Mouse (Mus musculus): ENCODE data around the gene Vil1. TPM values are rescaled to one million over a fixed set of nuclear protein-coding genes. Genes with fewer than 3 reads are reported as not detected.

The Vil1 gene
- 0.11 and 0.22 TPM in 2 replicates for polyA plus RNA-seq (2012)

DNA sequence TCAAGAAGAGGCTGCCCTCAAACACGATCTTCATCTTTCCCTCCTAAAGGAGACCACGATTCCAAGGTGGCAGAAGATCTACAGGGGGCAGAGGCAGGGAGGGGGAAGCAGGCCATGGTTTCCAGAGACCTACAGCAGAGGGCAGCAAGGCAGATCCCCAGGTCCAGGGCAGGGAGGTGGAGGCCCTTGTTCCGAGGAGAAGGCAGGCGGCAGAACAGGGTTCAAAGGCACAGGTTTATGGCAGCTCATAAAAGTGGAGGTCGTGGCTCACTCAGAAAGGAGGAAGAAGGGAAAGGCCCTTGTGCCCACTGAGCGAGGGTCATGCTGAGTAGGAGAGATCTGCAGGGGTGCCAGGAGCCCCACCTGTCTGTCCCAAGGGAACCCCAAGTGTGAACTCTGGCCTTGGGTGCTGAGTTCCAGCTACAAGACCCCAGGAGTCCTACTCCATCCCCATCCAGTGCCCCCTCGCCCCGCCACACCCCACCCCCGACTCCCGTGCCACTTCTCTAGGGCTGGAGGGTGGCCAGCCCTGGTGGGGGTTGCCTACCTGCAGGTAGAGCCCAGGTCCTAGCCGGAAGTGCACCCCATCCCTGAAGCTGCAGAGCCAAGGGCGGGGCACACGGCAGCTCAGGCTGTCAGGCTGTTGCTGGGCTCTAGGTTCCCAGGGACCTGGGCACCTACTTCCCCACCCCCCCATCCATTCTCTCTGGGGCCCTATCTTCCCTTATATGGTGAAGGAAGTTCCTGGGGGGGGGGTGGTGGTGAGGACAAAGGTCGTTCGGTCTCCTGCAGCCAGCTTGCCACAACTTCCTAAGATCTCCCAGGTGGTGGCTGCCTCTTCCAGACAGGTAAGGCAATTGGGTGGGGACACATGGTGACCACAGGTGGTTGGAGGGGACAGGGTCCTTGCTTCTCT is at the start of gene Vil1:
Vil1 (plus strand) TSS at position 788 of the 916 bp plus-strand sequence.
- TF ChIP-seq GATA1 (IDR thresholded peaks at IDR 0.05; ENCODE audit: low read length), result no peak

DNA sequence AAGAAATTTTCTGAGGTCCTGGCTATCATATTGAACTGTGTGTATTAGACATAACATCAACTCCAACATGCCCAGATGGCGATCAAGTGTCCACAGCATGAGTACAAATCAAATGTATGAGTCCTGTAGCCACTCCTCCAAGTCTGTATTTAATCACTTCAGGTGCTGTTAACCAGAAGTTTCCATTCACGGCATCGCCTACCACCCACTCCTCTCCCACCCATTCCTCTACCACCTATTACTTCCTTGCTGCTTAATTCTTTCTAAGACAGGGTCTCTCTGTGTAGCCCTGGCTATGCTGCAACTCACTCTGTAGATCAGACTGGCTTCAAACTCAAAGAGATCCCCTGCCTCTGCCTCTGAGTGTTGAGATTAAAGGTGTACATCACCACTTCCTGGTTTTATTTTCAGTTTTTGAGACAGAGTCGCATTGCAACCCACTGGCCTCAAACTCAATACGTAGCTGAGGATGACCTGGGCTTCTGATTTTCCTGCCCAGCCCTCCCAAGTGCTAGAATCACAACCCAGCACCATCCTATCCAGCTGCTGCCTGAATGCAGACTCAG is 49.1 kb upstream of the Vil1 start:
- TF ChIP-seq GATA1 (IDR thresholded peaks at IDR 0.05; ENCODE audit: low read length), result no peak

GRCm38 (mm10) chr1:74361812-74362211 is 47.4 kb upstream of the Vil1 start, which contains the start of gene Catip:
Catip (plus strand) TSS chr1:74362108.
- no peak for TF ChIP-seq GATA1 (IDR thresholded peaks at IDR 0.05; ENCODE audit: low read length)

DNA sequence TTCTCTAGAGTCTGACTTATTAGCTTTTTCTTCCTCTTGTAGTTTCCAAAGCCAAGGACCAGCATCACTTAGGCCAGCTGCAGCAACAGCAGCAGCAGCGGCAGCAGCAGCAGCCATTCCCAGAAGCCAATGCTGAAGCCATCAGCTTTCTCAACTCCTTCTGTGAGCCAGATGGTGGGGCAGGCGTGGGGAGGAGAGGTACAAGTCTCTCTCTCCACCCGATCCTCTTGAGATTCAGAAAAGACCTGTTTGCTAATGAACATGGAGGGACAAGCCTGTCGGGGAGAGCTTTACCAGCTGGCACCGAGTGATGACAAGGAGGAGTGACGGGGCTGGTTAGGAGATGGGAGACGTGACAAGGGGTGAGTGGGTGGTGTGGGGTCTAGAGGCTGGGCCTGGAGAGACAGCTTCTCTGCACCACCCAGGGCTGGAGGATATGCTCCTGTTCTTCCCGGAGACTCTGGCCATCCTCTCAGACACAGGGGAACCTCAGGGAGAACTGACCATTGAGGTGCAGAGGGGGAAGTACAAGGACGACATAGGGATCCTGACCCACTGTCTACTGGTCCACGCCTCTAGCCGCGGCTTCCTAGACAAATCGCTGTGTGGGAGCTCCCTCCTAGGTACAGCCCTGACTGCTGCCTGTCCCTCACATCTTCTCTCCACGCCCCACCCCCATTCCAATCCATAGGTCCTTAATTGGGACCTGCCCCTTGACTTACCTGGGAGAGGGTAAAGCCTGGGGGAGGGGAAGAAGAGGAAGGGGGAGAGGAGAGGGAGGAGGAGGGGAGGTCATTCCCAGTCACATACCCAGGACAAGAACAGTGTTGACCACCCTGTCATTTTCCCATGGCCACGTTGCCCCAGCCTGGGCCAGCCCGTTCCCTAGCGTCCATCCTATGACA is 46.6 kb upstream of the Vil1 start:
- no peak for TF ChIP-seq GATA1 (IDR thresholded peaks at IDR 0.05; ENCODE audit: low read length)

GRCm38 (mm10) chr1:74363437-74363836 is 45.7 kb upstream of the Vil1 start:
- TF ChIP-seq GATA1 (IDR thresholded peaks at IDR 0.05; ENCODE audit: low read length), result no peak

- TF ChIP-seq GATA1 (IDR thresholded peaks at IDR 0.05; ENCODE audit: low read length), result no peak
These were observed 44.9 kb upstream of the Vil1 start for GRCm38 (mm10) chr1:74364270-74364669.

DNA sequence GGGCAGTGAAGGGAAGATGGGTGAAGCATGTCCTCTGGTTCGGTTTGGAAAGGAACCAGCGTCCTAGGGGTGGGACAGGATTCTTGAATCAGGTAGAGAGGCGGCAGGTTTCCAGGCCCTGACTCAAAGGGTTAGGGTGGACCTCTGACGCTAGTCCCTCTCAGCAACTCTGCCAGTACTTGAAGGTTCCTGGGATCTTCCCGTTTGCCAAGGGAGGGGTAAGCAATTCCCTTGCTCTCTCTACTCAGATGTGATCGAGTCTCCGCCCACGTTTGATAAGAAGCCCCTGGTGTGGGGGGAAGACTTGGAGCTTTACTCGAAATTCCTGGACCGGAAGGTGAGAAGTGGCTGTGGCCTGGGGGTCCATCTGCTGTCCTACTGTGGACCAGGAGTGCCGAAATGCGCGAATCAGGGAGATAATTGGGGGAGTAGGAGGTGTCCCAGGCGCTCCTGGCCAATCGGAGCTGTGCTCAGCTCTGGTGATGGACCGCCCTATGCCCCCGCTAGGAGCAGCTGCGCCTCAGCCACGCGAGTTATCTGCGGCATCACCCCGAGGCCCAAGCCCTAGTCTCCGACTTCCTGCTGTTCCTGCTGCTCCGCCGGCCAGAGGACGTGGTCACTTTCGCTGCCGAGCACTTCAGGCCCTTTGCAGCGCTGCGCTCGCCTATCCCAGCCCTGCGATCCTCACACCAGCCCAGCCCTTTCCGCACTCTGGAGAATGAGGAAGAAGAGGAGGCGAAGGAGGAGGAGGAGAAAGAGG is 41.1 kb upstream of the Vil1 start:
- no peak for TF ChIP-seq GATA1 (IDR thresholded peaks at IDR 0.05; ENCODE audit: low read length)

GRCm38 (mm10) chr1:74370040-74370439 is 39.1 kb upstream of the Vil1 start:
- no peak for TF ChIP-seq GATA1 (IDR thresholded peaks at IDR 0.05; ENCODE audit: low read length)

- TF ChIP-seq GATA1 (IDR thresholded peaks at IDR 0.05; ENCODE audit: low read length), result no peak
These were observed 35.8 kb upstream of the Vil1 start for GRCm38 (mm10) chr1:74373372-74373771.

DNA sequence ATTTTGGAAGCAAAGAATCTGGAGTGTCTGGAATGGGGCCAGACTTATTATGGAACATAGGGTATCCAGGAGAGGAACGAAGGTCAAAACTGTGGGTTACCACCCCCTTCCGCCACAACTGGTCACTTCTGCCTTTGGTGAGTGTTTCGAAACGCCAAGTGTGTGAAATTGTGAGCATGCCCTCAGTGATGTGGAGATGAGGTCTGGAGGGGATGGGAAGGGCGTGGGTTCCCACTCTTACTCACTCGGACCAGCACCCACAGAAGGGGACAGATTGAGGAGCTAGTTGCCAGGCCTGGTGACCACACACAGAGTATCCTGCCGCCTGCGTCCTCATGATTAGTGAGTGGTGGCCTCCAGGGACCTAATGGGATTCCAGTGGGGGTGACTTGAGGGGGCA is 34.2 kb upstream of the Vil1 start, which contains the start of gene Slc11a1:
Slc11a1 (plus strand) TSS at position 216 of the 400 bp plus-strand sequence.
- TF ChIP-seq GATA1 (IDR thresholded peaks at IDR 0.05; ENCODE audit: low read length), result no peak

- TF ChIP-seq GATA1 (IDR thresholded peaks at IDR 0.05; ENCODE audit: low read length), result no peak
These were observed 33.6 kb upstream of the Vil1 start for GRCm38 (mm10) chr1:74375561-74375960.

DNA sequence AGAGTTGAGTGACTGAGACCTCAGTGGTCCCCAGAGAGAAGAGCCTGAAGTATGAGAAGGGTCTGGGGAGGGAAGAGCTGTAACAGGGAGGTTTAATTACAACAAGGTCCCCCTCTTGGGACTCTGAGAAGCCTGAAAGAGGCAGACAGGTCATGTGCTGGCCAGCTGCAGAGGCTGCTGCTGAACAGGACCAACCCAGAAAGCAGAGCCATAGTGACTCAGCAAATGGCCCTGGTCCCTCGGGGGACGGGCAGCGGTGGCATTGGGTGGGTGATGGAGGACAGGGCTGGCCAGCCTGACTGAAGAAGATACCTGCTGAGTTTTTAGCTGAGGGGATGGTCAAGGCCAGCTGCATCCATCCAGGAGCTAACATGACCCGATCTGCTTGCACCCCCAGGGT is 32.8 kb upstream of the Vil1 start:
- no peak for TF ChIP-seq GATA1 (IDR thresholded peaks at IDR 0.05; ENCODE audit: low read length)

DNA sequence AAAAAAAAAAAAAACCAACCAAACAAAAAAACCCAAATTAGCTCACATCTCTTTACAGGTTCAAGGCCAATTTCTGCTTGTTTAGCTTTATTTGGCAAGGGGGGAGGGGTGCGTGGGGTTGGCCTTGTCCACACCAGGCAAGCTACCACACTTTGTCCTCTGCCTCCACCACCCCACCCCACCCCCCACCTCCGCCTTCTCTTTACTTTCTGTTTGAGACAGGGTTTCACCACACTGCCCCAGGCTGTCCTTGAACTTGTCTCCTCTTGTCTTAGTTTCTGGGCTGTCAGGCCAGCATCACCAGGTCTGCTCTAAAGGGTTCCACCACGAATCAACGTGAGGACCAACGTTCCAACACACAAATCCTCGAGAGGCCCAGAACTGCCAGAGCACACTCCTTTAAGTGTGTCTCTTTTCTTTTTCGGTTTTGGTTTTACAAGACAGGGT is 30.1 kb upstream of the Vil1 start:
- TF ChIP-seq GATA1 (IDR thresholded peaks at IDR 0.05; ENCODE audit: low read length), result no peak

GRCm38 (mm10) chr1:74380484-74380883 is 28.7 kb upstream of the Vil1 start:
- TF ChIP-seq GATA1 (IDR thresholded peaks at IDR 0.05; ENCODE audit: low read length), result no peak

- TF ChIP-seq GATA1 (IDR thresholded peaks at IDR 0.05; ENCODE audit: low read length), result no peak
These were observed 27.6 kb upstream of the Vil1 start for GRCm38 (mm10) chr1:74381588-74382021.
